Mouse (Mus musculus) bone marrow macrophage, adult 2 months (primary cell): ENCODE measurements at regions not wholly inside any gene's neighbourhood (a gene's known extent, or its start where the extent isn't known, plus 50 kb on each side); places are given as distances from the start of the nearest gene placed in this dataset.

Experiments used
- CTCF ChIP-seq: IDR thresholded peaks from 2 replicates; pipeline ENCODE4 v1.5.1; 2012; ENCODE audit warnings: low read depth, mild to moderate bottlenecking, low read length, moderate library complexity
- POLR2A ChIP-seq: IDR thresholded peaks from 2 replicates; pipeline ENCODE4 v1.6.1; 2012; ENCODE audit warnings: mild to moderate bottlenecking, low read depth, low read length, borderline replicate concordance

GRCm38 (mm10) chr10:44777214-44777613 lies 248.9 kb upstream of the Prdm1 start:
- TF ChIP-seq CTCF (no peak), POLR2A (no peak)
